Mouse (Mus musculus) ES-E14 (cell line): ENCODE measurements around the gene Creld1. TPM values are rescaled to one million over a fixed set of nuclear protein-coding genes. Genes with fewer than 3 reads are reported as not detected.

Experiments
- DNase-seq: peaks from one replicate; pipeline ENCODE4 v3.0.0-alpha.2; 2013; ENCODE audit warnings: low read depth, low spot score
- H3K27ac ChIP-seq: 2 replicates; pipeline ENCODE4 v1.5.1; 2012; ENCODE audit warnings: low read depth, mild to moderate bottlenecking, low read length, moderate library complexity, mixed read lengths; ENCODE audit not compliant: poor library complexity, insufficient read depth, severe bottlenecking
- H3K36me3 ChIP-seq: 2 replicates; pipeline ENCODE4 v1.6.1; 2012; ENCODE audit warnings: mild to moderate bottlenecking, low read length, moderate library complexity, mixed read lengths; ENCODE audit not compliant: control insufficient read depth, poor library complexity, insufficient read depth, severe bottlenecking
- H3K4me1 ChIP-seq, 2 experiments: fragments of 150-350 bp in 1 of 2; sonication (generic) in 1 of 2; 2 replicates each; pipeline ENCODE4 v1.6.1; 2012; ENCODE audit warnings: low read length in 2 of 2, mild to moderate bottlenecking in 1 of 2, mixed read lengths in 1 of 2; ENCODE audit not compliant: control insufficient read depth in 2 of 2, insufficient read depth in 2 of 2, poor library complexity in 1 of 2
- H3K4me3 ChIP-seq, 2 experiments: fragments of 150-350 bp in 1 of 2; sonication (generic) in 1 of 2; 2 replicates each; pipeline ENCODE4 v1.5.1; 2012; ENCODE audit warnings: low read length in 2 of 2, low read depth in 1 of 2, mild to moderate bottlenecking in 1 of 2, mixed read lengths in 1 of 2; ENCODE audit not compliant: insufficient read depth in 1 of 2, poor library complexity in 1 of 2, severe bottlenecking in 1 of 2
- H3K9ac ChIP-seq: 2 replicates; pipeline ENCODE4 v1.6.1; 2012; ENCODE audit warnings: low read depth, mild to moderate bottlenecking, low read length, mixed read lengths; ENCODE audit not compliant: poor library complexity, insufficient read depth, severe bottlenecking
- H3K9me3 ChIP-seq: fragments of 150-350 bp; sonication (generic); 2 replicates; pipeline ENCODE4 v1.6.1; 2012; ENCODE audit warnings: low read depth, mild to moderate bottlenecking, low read length; ENCODE audit not compliant: control insufficient read depth, insufficient read depth
- CHD2 ChIP-seq: IDR thresholded peaks from 2 replicates; pipeline ENCODE4 v1.6.1; 2014; ENCODE audit warnings: mild to moderate bottlenecking, low read depth, low read length, inconsistent platforms
- HCFC1 ChIP-seq: IDR thresholded peaks from 2 replicates; pipeline ENCODE4 v1.6.1; 2012; ENCODE audit warnings: low read length, inconsistent platforms, borderline replicate concordance; ENCODE audit not compliant: insufficient read depth
- MAFK ChIP-seq: IDR thresholded peaks from 2 replicates; pipeline ENCODE4 v1.6.1; 2014; ENCODE audit warnings: mild to moderate bottlenecking, low read depth, low read length, inconsistent platforms; ENCODE audit not compliant: insufficient read depth
- ZC3H11A ChIP-seq: IDR thresholded peaks from 2 replicates; pipeline ENCODE4 v1.6.1; 2012; ENCODE audit warnings: low read depth, mild to moderate bottlenecking, inconsistent platforms, low read length, borderline replicate concordance
- ZNF384 ChIP-seq: IDR thresholded peaks from 2 replicates; pipeline ENCODE4 v1.6.1; 2012; ENCODE audit warnings: low read depth, low read length, inconsistent platforms
- in situ Hi-C, 2 experiments: fragments of 600-800 bp; cut with MboI; formaldehyde crosslinking; loops; one replicate each; pipeline ENCODE4 v1.15.1; 2025; ENCODE audit warnings: low sequenced_read_pairs in 2 of 2, inconsistent platforms in 1 of 2; ENCODE audit not compliant: unreplicated experiment in 2 of 2
- total RNA-seq: library from RNA; depleted of rRNA; stranded (reverse); fragments of 300-350 nt; gene quantifications from 2 replicates; pipeline ENCODE4 v1.2.3, GENCODE M21; 2012

Creld1 gene
- total RNA-seq, 1 experiment: 20.8 TPM

DNA sequence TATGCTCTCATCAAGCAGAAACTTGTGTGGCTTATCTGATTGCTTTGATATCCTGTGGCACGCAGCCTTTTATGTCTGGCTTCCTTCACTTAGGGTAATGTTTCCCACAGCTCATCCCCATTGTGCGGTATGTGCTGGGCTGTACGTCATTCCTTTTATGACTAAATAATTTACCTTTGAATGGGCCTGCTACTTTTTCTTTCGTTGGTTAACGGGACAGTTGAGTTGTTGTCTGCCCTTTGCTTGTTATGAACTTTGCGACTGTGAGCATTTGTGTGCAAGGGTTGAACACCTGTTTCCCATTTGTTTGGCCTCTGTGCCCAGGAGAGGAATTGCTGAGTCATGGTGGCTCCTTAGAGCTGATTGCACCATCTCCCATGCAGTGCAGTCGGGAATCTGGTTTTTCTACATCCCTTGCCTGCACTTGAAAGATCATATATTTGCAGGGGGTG lies 4.1 kb downstream of the Creld1 start:
- Histone ChIP-seq H3K27ac (0 out of 2 replicates have a peak overlapping the region, but pooled peaks have one; percentile 8), H3K9ac (no peak overlapping the region; the same call in 1 of the 2 replicates), H3K36me3 (peaks cover 3% of the 10 kb centered on the region; the same call in 1 of the 2 replicates)

DNA sequence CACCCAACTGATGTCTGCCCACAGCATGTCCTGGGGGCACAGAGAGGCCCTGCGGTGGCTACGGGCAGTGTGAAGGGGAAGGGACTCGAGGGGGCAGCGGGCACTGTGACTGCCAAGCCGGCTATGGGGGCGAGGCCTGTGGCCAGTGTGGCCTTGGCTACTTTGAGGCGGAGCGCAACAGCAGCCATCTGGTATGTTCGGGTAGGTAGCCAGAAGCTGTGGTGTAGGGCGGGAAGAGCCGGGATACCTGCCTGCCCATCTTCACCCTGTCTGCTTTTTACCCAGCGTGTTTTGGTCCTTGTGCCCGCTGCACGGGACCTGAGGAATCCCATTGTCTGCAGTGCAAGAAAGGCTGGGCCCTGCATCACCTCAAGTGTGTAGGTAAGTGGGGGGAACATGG lies 6.3 kb downstream of the Creld1 start:
- Histone ChIP-seq H3K9ac (no peak overlapping the region), H3K9me3 (no peaks in the 10 kb centered on the region), H3K36me3 (peaks cover 3% of the 10 kb centered on the region; the same call in 1 of the 2 replicates), H3K27ac (no peak overlapping the region), H3K4me1 (peaks cover 10 to 23% of the 10 kb centered on the region in 2 experiments), H3K4me3 (peak overlapping the region; percentile 12 to 23; a peak in 2 of 4 replicates)
- in situ Hi-C loops: no loop called here
- no peak for TF ChIP-seq ZC3H11A
- no peak for TF ChIP-seq ZNF384
- no peak for TF ChIP-seq CHD2
- no peak for TF ChIP-seq HCFC1
- no peak for TF ChIP-seq MAFK
- DNase-seq: no peak

More for the DNA sequence above, 4.1 kb downstream of the Creld1 start:
- in situ Hi-C loops: no loop called here
- no peaks in the 10 kb centered on the region for H3K9me3 ChIP-seq
- peaks cover 10 to 21% of the 10 kb centered on the region in 2 experiments for H3K4me1 ChIP-seq
- no peak for DNase-seq
- TF ChIP-seq CHD2 (no peak), MAFK (peak; percentile 98), ZNF384 (no peak)
- H3K4me3 ChIP-seq: no peak overlapping the region

DNA sequence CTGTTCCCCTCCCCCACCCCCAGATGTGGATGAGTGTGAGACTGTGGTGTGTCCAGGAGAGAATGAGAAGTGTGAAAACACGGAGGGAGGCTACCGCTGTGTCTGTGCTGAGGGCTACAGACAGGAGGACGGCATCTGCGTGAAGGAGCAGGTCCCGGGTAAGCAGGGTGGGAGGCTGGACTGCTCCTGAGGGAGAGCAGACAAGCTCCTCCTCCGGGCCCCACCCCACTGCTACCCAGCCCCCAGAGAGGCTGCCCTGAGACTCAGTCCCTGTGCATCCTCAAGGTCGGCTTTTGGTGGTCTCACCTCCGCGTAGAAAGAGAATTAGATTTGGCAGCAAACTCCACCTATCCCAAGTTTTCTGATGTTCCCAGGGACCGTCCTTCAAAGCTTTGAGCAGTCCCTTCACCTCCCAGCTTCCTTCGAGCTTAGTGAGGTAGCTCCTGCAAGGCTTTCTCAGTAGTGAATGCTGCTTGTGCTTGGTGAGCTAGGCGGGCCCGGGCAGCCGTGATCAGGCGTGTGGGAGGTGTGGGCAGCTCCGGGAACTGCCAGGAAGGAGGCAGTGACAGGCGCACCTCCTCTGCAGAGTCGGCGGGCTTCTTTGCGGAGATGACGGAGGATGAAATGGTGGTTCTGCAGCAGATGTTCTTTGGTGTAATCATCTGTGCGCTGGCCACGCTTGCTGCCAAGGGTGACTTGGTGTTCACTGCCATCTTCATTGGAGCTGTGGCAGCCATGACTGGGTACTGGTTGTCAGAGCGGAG lies 9.2 kb downstream of the Creld1 start:
- H3K36me3 ChIP-seq: peaks cover 3% of the 10 kb centered on the region; the same call in 1 of the 2 replicates
- peaks cover 4 to 23% of the 10 kb centered on the region in 2 experiments for H3K4me1 ChIP-seq
- peak overlapping the region; percentile 14 to 31; a peak in 2 of 4 replicates for H3K4me3 ChIP-seq
- H3K9ac ChIP-seq: peak overlapping the region; percentile 6; the same call in 1 of the 2 replicates
- H3K9me3 ChIP-seq: no peaks in the 10 kb centered on the region
- no peak overlapping the region for H3K27ac ChIP-seq
- TF ChIP-seq MAFK (no peak), HCFC1 (no peak), CHD2 (no peak), ZC3H11A (no peak)
- in situ Hi-C loops: no loop called here
- no peak for DNase-seq

DNA sequence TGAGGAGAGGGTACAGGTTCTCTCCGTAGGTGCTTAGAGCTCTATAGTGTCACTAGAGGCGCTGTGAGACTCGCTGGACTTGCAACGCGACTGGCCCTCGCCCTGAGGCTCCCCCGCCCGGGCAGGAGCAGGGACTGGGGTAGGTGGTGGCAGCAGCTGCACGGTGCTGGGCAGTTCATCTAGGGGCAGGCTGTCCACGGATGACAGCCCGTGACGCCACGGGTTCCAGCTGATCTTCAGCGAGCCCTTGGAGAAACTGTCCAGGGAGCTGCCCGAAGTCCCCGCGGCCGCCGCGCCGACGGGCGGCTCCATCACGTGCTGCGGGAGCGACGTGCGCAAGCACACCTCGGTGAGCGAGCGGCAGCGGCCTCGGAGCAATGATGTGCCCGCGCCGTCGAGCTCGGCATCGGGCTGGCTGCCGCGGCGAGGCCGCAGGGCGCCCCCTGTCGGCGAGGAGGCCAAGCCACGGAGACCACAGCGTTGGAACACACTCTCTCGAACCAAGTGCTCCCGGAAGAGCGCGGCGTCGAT lies 11.2 kb downstream of the Creld1 start:
- peaks cover 3% of the 10 kb centered on the region; the same call in 1 of the 2 replicates for H3K36me3 ChIP-seq
- no peak overlapping the region for H3K27ac ChIP-seq
- H3K4me1 ChIP-seq: peaks cover 0 to 11% of the 10 kb centered on the region in 2 experiments; a peak in 1 of 4 replicates
- H3K4me3 ChIP-seq: peak overlapping the region; percentile 49 to 68
- TF ChIP-seq ZNF384: no peak
- no peak for TF ChIP-seq CHD2
- TF ChIP-seq MAFK: no peak
- no peak for TF ChIP-seq ZC3H11A
- no peak for TF ChIP-seq HCFC1
- in situ Hi-C loops: no loop called here
- no peaks in the 10 kb centered on the region for H3K9me3 ChIP-seq
- DNase-seq: peak; percentile 79
- H3K9ac ChIP-seq: peak overlapping the region; percentile 77
